Mouse (Mus musculus): ENCODE results near the gene Prm1.

GRCm38 (mm10) chr16:10762569-10763180 lies 43.0 kb downstream of the Prm1 start:
- TF ChIP-seq CTCF (IDR thresholded peaks at IDR 0.05; ENCODE audit: insufficient read depth, low read depth, low read length) (no peak), POLR2A (IDR thresholded peaks at IDR 0.05; ENCODE audit: insufficient read depth, low read depth, low read length) (no peak)

Data from olfactory bulb, adult 2 months (tissue).